Mouse (Mus musculus): ENCODE results near the gene Mapk1ip1l. TPM values are rescaled to one million over a fixed set of nuclear protein-coding genes. Genes with fewer than 3 reads are reported as not detected.

The Mapk1ip1l gene
- polyA plus RNA-seq, 1 experiment from 2014 or later, result 84.7 TPM

Other genes starting within 250 kb of the Mapk1ip1l start
- 3.4 TPM in 2 replicates for gene Gch1, start 108.9 kb upstream of the Mapk1ip1l start, polyA plus RNA-seq (2014; fragmentation: Nextera tagmentation; extraction: Ambion mirVana)
- gene Wdhd1, start 21.4 kb upstream of the Mapk1ip1l start, polyA plus RNA-seq (2014; fragmentation: Nextera tagmentation; extraction: Ambion mirVana), result 65.7 and 68.8 TPM in 2 replicates
- gene Socs4, start 21.3 kb upstream of the Mapk1ip1l start, polyA plus RNA-seq (2014; fragmentation: Nextera tagmentation; extraction: Ambion mirVana), result 4.6 and 4.8 TPM in 2 replicates
- gene Lgals3, start 69.5 kb downstream of the Mapk1ip1l start, polyA plus RNA-seq (2014; fragmentation: Nextera tagmentation; extraction: Ambion mirVana), result 21.2 and 21.6 TPM in 2 replicates
- gene Dlgap5, start 120.1 kb downstream of the Mapk1ip1l start, polyA plus RNA-seq (2014; fragmentation: Nextera tagmentation; extraction: Ambion mirVana), result 71.1 and 71.7 TPM in 2 replicates
- gene Fbxo34, start 152.2 kb downstream of the Mapk1ip1l start, polyA plus RNA-seq (2014; fragmentation: Nextera tagmentation; extraction: Ambion mirVana), result 27.8 and 30.9 TPM in 2 replicates

Measured in liver, embryonic 11.5 days (tissue).